Mouse (Mus musculus) urinary bladder, postnatal 14 days (tissue): Measurements from ENCODE around the gene Rnf13.
"Not testable (repeated sequence)": the region's sequence is repeated elsewhere in the genome, so short reads cannot be mapped to it uniquely, and the experiment has no call there.

Experiments used
- DNase-seq: peaks from one replicate; pipeline ENCODE4 v3.0.0; 2021; ENCODE audit warnings: low spot score

Gene Rnf13

GRCm38 (mm10) chr3:57735511-57736370 is at the start of gene Rnf13:
Gene Rnf13 (plus strand): TSS chr3:57736062.
- DNase-seq: peak; percentile 97

DNA sequence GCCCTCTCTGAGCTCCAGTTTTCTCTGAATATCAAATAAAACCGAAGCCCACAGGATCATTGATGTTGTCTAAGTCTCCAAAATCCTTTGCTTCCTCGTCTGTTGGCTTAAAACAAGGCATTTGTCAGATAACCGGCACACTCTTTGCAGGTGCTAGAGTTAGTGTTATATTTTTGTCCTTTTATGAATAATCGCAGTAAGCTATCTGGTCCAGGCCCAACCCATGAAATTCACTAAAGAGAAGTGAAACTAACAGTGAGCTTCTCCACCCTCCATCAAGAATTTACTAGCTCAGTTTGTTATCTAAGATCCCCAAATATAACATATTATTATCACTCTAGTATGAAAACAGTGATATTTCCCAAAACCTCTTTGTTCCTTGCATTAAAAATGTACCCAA is 44.1 kb upstream of the Rnf13 start:
- DNase-seq: no peak

GRCm38 (mm10) chr3:57692719-57693118 is 43.1 kb upstream of the Rnf13 start, which contains the start of gene Ankub1:
Gene Ankub1 (minus strand): TSS chr3:57692799.
- DNase-seq: no peak

GRCm38 (mm10) chr3:57696249-57696648 is 39.6 kb upstream of the Rnf13 start:
- no peak for DNase-seq

DNA sequence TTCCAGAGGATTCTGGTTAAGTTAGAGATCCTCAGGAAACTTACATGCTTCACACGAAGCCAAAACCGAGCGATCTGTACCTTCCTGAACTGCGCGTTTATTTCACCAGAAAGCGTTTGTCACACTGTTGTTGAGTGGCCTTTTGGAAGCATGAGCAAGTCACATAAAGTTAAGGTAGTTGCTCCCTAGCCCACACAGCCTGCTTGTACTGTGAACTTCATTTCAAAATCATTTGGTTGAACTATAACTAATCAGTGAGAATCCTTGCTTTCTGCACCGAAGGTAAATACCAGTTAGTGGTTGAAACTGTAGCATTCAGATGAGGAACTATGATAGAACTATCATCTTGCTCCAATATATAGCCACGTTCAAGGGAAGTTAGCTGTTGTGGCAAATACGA is 39.1 kb upstream of the Rnf13 start:
- DNase-seq: no peak

GRCm38 (mm10) chr3:57714151-57714550 is 21.7 kb upstream of the Rnf13 start:
- no peak for DNase-seq

- no peak for DNase-seq
Observed at GRCm38 (mm10) chr3:57732206-57732915, 3.5 kb upstream of the Rnf13 start.

DNA sequence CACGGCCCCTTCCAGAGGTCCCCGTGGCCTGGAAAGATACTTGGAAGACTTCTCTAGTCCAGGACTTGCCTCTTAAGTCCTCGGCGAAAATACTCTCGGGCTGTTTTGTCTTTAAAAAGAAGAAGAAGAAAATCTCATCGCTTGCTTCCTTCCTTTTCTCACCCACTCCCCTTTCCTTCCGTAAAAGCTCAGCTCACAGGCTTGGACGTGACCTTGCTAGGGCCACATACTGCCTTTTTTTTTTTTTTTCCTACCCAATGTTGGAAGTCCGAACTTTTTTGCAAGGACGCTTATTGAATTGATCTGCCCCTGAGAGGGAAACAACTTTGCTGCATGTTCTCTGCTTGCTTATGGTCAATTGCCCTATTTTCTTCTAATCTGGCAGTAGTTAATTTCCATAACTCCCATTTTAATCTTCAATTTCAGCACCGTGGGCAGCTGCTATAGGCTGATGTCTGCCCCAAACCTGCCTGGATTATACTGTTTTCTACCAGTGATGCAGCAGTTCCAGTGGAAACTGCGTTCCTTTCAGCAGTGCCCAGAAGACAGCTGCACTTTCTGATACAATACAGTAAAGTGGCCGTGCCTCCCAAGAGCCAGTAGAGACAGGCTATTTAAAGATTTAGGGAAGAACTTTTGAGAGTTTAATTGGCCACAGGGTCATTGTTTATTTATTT is 695 bp downstream of the Rnf13 start:
- no peak for DNase-seq

GRCm38 (mm10) chr3:57739830-57740229 is 4.0 kb downstream of the Rnf13 start:
- no peak for DNase-seq

- DNase-seq: no peak
Observed at GRCm38 (mm10) chr3:57748576-57749267, 12.9 kb downstream of the Rnf13 start.

- no peak for DNase-seq
Observed at GRCm38 (mm10) chr3:57776915-57777314, 41.1 kb downstream of the Rnf13 start.

- no peak for DNase-seq
Observed at GRCm38 (mm10) chr3:57788472-57788871, 52.6 kb downstream of the Rnf13 start.

- no peak for DNase-seq
Observed at GRCm38 (mm10) chr3:57789005-57789962, 53.4 kb downstream of the Rnf13 start.

DNA sequence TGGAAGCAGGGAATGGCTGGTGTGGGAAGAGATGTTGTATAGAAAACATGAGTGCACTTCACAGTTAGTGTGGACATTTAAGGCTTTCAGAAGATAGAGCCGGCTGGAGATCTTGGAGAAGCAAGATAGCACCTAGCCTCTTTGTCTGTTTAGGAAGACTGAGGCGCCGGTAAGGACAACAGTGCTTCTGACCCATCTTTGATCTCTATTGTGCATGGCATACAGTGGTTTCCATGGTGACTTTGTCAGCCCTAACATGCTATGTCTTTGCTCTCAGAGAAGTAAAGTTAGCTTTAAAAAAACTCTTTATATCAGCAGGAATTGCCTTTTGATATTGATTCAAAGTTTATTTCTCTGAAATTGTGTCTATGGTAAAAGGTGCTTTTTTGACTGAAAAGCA is 55.2 kb downstream of the Rnf13 start:
- DNase-seq: no peak

DNA sequence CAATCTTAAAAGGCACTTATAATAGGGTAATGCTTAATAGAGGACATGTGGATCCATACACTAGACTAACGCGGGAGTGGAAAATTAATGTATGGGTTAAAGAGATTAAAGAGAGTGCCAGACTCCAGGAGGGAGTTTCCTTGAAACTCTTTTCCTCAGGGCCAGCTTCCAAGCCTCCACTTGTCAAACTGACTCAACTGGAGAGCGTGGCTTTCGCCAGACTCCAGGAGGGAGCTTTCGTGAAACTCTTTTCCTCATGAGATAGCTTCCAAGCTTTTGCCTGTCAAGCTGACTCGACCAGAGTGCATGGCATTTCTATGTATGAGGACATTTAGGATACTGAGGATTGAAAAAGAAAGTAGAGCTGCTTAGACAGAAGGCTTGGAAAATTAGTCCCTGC is 59.2 kb downstream of the Rnf13 start:
- not testable (repeated sequence) for DNase-seq

GRCm38 (mm10) chr3:57815447-57815846 is 79.6 kb downstream of the Rnf13 start:
- DNase-seq: no peak

DNA sequence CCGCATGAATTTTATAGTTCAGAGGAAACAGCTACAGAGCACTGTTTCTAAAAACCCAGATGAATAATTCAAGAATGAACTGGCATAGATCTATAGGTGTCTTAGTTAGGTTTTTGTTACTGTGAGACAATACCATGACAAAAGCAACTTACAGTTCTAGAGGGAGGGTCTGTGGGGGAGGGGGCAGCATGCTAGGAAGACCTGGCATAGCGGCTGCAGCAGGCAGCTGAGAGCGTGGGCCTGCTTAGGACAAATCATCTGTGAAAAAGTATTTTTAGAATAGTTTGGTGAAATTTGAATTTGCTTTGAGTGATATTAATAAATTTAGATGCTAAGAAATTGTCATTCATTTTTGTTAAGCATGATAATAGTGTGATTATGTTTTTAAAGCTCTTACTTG is 90.0 kb downstream of the Rnf13 start:
- DNase-seq: no peak

DNA sequence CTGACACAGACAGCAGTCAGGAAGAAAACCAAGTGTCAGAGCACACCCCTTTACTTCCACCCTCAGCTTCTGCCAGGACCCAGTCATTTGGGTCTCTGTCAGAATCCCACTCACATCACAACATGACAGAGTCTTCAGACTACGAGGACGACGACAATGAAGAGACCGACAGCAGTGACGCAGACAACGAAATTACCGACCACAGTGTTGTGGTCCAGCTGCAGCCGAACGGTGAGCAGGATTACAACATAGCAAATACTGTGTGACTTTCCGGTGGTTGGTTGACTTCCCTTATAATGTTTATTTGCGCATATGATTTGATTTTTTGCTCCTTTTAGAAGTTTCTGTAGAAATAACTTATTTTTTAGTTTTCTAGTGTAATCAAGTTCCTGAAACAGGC is 97.7 kb downstream of the Rnf13 start:
- DNase-seq: no peak

DNA sequence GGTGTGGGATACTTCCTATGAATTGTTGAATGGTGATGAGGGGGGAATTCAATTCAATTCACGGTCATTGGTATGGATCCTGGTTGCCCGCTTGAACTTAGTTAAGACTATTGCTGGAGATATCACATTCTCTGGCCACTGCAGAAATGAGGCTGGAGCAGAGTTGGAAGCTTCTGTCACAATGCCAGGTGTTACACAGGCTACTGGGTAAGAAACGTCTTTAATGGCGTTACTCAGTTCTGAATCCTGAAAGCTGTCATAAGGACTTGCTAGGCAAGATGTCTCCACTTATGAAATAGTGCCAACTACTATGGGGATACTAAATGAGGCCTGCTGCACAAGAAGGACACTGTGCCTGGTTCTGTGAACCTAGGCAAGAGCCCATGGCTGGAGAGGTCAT is 101.0 kb downstream of the Rnf13 start:
- DNase-seq: no peak

GRCm38 (mm10) chr3:57843775-57844174 is 107.9 kb downstream of the Rnf13 start:
- DNase-seq: no peak
